Mouse (Mus musculus): Measurements from ENCODE around the gene Gal3st2b. TPM values are rescaled to one million over a fixed set of nuclear protein-coding genes. Genes with fewer than 3 reads are reported as not detected.

Gal3st2b gene
- polyA plus RNA-seq (2012; rRNA removed): 0.64 and 0.73 TPM in 2 replicates

DNA sequence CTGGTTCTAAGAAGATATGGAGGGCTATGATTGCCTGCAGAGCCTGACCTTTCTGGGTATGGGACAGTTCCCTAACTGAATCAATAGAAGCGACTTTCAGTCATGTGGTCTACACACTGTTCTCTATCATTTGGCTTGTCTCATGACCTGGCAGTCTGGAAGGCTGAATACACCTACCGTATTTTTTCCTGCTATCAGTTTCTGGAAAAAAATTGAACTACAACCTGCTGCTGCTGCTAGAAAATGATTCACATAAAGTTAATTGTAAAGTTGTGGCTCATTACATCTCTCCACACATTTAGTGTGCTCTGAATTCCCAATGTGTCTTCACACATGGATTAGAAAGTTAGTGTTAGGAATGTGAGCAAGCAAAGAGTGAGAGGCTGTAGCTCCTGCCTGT is at the start of gene Gal3st2b:
Gene Gal3st2b, plus strand, starts transcription at position 301 of the 400 bp plus-strand sequence.

DNA sequence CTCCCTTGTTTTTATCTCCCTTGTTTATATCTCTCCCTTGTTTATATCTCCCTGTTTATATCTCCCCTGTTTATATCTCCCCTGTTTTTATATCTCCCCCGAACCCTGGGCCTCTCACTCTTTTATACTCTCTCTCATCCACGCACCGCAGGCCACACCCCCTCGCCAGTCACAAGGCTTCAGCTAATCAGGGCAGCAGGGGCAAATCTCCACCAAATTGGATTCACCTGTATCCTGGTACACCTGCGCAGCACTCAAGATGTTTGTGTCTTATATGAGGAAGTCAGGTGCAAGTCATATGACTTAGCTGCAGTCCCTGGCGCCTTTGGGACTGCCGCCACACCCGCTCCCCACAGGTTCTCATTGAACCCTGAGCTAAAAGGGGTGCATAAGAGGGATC is 72.1 kb downstream of the Gal3st2b start, which contains the start of gene Gal3st2c:
Gene Gal3st2c, plus strand, starts transcription at position 301 of the 400 bp plus-strand sequence.

Other genes starting within 250 kb of the Gal3st2b start
- 256 and 330 TPM in 2 replicates for gene Bok, start 232.7 kb upstream of the Gal3st2b start, polyA plus RNA-seq (2012; rRNA removed)
- gene Atg4b, start 166.8 kb upstream of the Gal3st2b start, polyA plus RNA-seq (2012; rRNA removed): 59.2 and 61.0 TPM in 2 replicates
- 45.3 and 48.7 TPM in 2 replicates for gene Thap4, start 163.4 kb upstream of the Gal3st2b start, polyA plus RNA-seq (2012; rRNA removed)
- 70.0 and 83.6 TPM in 2 replicates for gene Dtymk, start 116.4 kb upstream of the Gal3st2b start, polyA plus RNA-seq (2012; rRNA removed)
- 10.1 and 12.1 TPM in 2 replicates for gene Ing5, start 114.3 kb upstream of the Gal3st2b start, polyA plus RNA-seq (2012; rRNA removed)
- 49.4 and 55.2 TPM in 2 replicates for gene D2hgdh, start 93.4 kb upstream of the Gal3st2b start, polyA plus RNA-seq (2012; rRNA removed)
- 0.30 and 0.33 TPM in 2 replicates for gene Gal3st2, start 57.0 kb upstream of the Gal3st2b start, polyA plus RNA-seq (2012; rRNA removed)
- gene Gal3st2c, start 72.2 kb downstream of the Gal3st2b start, polyA plus RNA-seq (2012; rRNA removed): 0.17 and 0.20 TPM in 2 replicates
- gene Neu4, start 102.1 kb downstream of the Gal3st2b start, polyA plus RNA-seq (2012; rRNA removed): 0.10 TPM in 1 of 2 replicates, not detected in the other
- 7.9 and 8.3 TPM in 2 replicates for gene Pdcd1, start 134.2 kb downstream of the Gal3st2b start, polyA plus RNA-seq (2012; rRNA removed)